Mouse (Mus musculus): Measurements from ENCODE around the gene Gna12.

DNA sequence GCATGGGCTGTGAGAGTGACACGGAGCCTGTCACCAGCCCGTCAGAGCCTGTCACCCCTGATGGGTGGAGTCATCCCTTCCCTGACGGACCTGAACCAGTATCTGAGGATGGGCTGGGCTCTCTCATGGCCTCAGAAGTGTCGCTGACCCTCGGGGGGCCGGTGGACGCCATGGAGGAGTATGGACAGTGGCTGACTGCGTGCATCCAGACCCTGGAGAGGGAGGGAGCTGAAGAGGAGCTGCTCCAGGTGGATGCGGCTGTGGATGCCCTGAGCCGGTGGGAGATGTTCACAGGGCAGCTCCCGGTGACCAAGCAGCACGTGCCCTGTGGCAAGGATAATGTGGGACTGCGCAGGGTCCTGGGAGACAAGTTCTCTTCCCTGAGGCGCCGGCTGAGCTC lies 78.2 kb downstream of the Gna12 start:
- no peak for TF ChIP-seq CTCF (IDR thresholded peaks at IDR 0.05; ENCODE audit: borderline replicate concordance, insufficient read depth, low read length)
- no peak for TF ChIP-seq POLR2A (IDR thresholded peaks at IDR 0.05; ENCODE audit: low read depth, low read length)
